Comparison of ENCODE assay signal across 7 mouse cellular contexts in the genomic region with DNA sequence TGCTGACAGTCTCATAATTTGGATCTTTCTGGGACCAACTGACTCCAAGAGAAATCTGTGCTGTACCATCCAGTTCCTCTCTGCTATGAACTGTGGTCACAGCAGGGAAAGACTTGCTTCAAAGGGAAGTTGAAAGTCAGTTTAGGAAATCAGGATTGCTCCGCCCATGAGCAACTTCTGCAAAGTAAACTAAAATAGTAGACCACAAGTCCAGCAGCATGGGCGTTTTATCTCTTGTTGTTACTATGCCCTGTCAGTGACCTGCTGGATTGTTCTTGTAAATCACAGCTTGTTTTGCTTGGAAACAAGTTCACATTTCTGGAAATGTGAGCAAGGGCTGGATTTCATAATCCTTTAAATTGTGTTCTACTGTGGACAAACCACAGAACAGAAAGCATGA. TPM values are rescaled to one million over a fixed set of nuclear protein-coding genes. Genes with fewer than 3 reads are reported as not detected.
DNase-seq lines count a peak whose midpoint lies in the region; TF ChIP-seq lines count a peak whose summit lies in the region.

No protein-coding gene starts in this region.

- H3K36me3 ChIP-seq in myocyte (ENCODE audit: control insufficient read depth, insufficient read depth), result no peaks in the 10 kb centered on the region

- H3K4me2 ChIP-seq in myocyte (ENCODE audit: low read depth), result peak overlapping the region; percentile 0

- TF ChIP-seq POLR2A in myocyte (IDR thresholded peaks at IDR 0.05; ENCODE audit: insufficient read length, low read depth), result no peak

- H3ac ChIP-seq in myocyte (ENCODE audit: control insufficient read depth, insufficient read length), result no peak overlapping the region

- DNase-seq in ovary, adult 18-20 months (ENCODE audit: low spot score), result peak; percentile 70
- DNase-seq in ovary, postnatal 10 days (ENCODE audit: low spot score), result no peak
- DNase-seq in heart, adult 9 months (ENCODE audit: low spot score in 2 of 2), result peak; percentile 88 to 89
- peak; percentile 14 to 50 for DNase-seq in kidney, postnatal 4 days
- DNase-seq in thymus, adult 18-20 months, result no peak
- no peak for DNase-seq in cerebellum, postnatal 36 days

- H3K4me3 ChIP-seq in myocyte, result no peak overlapping the region

- H3K27me3 ChIP-seq in myocyte (ENCODE audit: control insufficient read depth, insufficient read depth, insufficient read length), result no peaks in the 10 kb centered on the region

- no peaks in the 10 kb centered on the region for H3K79me2 ChIP-seq in myocyte (ENCODE audit: control insufficient read depth, insufficient read depth)

TF ChIP-seq in myocyte, 11 proteins besides CTCF, POLR2A, EP300 and RAD21:
- 0 out of 2 replicates have a peak, but pooled peaks have one; percentile 43 for TF ChIP-seq CEBPB (IDR thresholded peaks at IDR 0.05; ENCODE audit: insufficient read depth, poor library complexity, severe bottlenecking)
- TF ChIP-seq SRF (IDR thresholded peaks at IDR 0.05; ENCODE audit: control insufficient read depth, insufficient read length, low read depth), result no peak
TF ChIP-seq in myocyte: peak in this region for 1.

RNA-seq across cellular contexts. Expression of a gene that starts 0.4 kb away (rescaled TPM):
- 0.46 TPM for polyA plus RNA-seq in myocyte (2012; fragmentation: generic; extraction: Trizol)

Comparison
In these comparisons a context has a peak if more than half of its experiments do, and no peak if none do; other contexts are left out.
1. DNase-seq: peak in ovary, adult 18-20 months (single experiment), heart, adult 9 months (2 of 2) and kidney, postnatal 4 days (2 of 2); none in ovary, postnatal 10 days (single experiment), thymus, adult 18-20 months (0 of 2) and cerebellum, postnatal 36 days (0 of 2).